Mouse (Mus musculus): Measurements from ENCODE around the gene Git2. TPM values are rescaled to one million over a fixed set of nuclear protein-coding genes. Genes with fewer than 3 reads are reported as not detected.

Git2 gene
- total RNA-seq, 1 experiment from 2014 or later, result 120 TPM

GRCm38 (mm10) chr5:114773780-114774179, 1.5 kb downstream of the Git2 start:
- no peak for ATAC-seq (replicated peaks in 1 of 2; ENCODE audit: insufficient read depth in 1 of 2, low FRiP score in 2 of 2, low TSS enrichment in 1 of 2, low read depth in 1 of 2, poor library complexity in 2 of 2, severe bottlenecking in 2 of 2)

- peak; percentile 66 to 67 for ATAC-seq (replicated peaks in 1 of 2; ENCODE audit: insufficient read depth in 1 of 2, low FRiP score in 2 of 2, low TSS enrichment in 1 of 2, low read depth in 1 of 2, poor library complexity in 2 of 2, severe bottlenecking in 2 of 2)
These were observed 2.1 kb downstream of the Git2 start for GRCm38 (mm10) chr5:114773211-114773710.

GRCm38 (mm10) chr5:114772456-114773203, 2.7 kb downstream of the Git2 start:
- no peak for ATAC-seq (replicated peaks in 1 of 2; ENCODE audit: insufficient read depth in 1 of 2, low FRiP score in 2 of 2, low TSS enrichment in 1 of 2, low read depth in 1 of 2, poor library complexity in 2 of 2, severe bottlenecking in 2 of 2)

GRCm38 (mm10) chr5:114771796-114772195, 3.5 kb downstream of the Git2 start:
- ATAC-seq (replicated peaks in 1 of 2; ENCODE audit: insufficient read depth in 1 of 2, low FRiP score in 2 of 2, low TSS enrichment in 1 of 2, low read depth in 1 of 2, poor library complexity in 2 of 2, severe bottlenecking in 2 of 2), result no peak

DNA sequence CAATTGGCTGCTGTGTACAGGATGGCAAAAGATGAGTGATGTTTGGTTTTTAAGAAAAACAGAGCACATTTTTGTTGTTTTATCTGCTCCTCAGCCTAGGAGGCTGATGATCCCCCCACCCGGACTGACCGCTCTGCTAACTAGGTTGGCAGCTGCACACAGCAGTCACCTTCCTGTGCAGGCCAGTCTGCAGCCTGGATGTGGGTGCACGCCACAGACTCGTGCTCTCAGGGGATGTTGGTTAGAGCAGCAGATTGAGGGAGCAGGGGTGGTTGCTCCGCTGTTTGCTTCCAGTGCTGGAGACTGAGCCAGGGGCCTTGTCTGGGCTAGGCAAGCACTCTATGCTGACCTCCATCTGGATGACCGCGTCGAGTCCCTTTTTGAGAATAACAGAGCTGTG, 5.5 kb downstream of the Git2 start:
- peak in 1 of 2 experiments; percentile 12; a peak in 1 of 4 replicates for ATAC-seq (replicated peaks in 1 of 2; ENCODE audit: insufficient read depth in 1 of 2, low FRiP score in 2 of 2, low TSS enrichment in 1 of 2, low read depth in 1 of 2, poor library complexity in 2 of 2, severe bottlenecking in 2 of 2)

GRCm38 (mm10) chr5:114767185-114767584, 8.1 kb downstream of the Git2 start:
- ATAC-seq (replicated peaks in 1 of 2; ENCODE audit: insufficient read depth in 1 of 2, low FRiP score in 2 of 2, low TSS enrichment in 1 of 2, low read depth in 1 of 2, poor library complexity in 2 of 2, severe bottlenecking in 2 of 2), result no peak

DNA sequence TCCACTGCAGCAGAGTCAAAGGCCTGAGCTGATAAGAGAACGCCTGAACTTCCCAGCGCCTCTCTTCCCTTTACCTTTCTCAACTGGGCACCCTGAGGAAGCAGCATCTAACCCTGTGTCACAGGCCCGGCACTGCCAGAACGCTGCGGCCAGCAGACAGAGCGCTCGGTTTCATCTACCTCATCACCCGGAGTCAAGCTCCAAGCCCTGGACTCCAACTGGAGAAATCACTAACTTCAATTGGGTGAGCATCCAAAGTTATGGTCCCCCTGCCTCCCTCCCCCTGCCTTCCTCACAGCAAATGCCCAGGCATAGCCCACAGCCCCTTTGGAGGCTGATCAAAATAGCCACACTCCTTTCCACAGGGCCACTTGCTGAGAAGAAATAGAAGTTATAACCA, 8.6 kb downstream of the Git2 start:
- no peak for ATAC-seq (replicated peaks in 1 of 2; ENCODE audit: insufficient read depth in 1 of 2, low FRiP score in 2 of 2, low TSS enrichment in 1 of 2, low read depth in 1 of 2, poor library complexity in 2 of 2, severe bottlenecking in 2 of 2)

GRCm38 (mm10) chr5:114764812-114765735, 10.2 kb downstream of the Git2 start:
- no peak for ATAC-seq (replicated peaks in 1 of 2; ENCODE audit: insufficient read depth in 1 of 2, low FRiP score in 2 of 2, low TSS enrichment in 1 of 2, low read depth in 1 of 2, poor library complexity in 2 of 2, severe bottlenecking in 2 of 2)

- ATAC-seq (replicated peaks in 1 of 2; ENCODE audit: insufficient read depth in 1 of 2, low FRiP score in 2 of 2, low TSS enrichment in 1 of 2, low read depth in 1 of 2, poor library complexity in 2 of 2, severe bottlenecking in 2 of 2), result no peak
These were observed 13.3 kb downstream of the Git2 start for GRCm38 (mm10) chr5:114761980-114762379.

DNA sequence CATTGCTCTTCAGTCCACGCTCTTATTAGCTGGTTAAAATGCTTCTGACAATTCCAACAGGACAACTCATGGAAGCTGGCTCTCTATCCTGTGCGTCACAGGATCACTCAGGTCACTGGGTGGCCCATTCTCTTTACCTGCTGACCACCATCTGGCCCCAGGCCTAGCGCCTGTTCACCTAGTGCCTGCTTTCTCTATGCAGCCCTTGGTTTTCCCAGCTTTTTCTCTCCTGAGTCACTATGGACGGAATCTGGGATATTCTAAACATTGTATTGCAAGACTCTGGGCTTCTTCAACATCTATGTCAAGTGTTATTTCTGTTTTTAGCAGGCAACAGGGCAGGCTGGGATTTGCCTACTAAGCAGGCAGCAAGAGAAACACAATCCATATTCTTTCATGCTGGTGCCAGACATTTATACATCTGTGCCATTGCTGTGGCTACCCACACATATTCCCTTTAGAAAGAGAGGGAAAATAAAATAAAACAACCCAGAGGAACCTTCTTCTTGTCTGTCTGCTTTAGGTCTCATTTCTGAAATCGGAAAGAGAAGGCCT, 15.7 kb downstream of the Git2 start:
- no peak for ATAC-seq (replicated peaks in 1 of 2; ENCODE audit: insufficient read depth in 1 of 2, low FRiP score in 2 of 2, low TSS enrichment in 1 of 2, low read depth in 1 of 2, poor library complexity in 2 of 2, severe bottlenecking in 2 of 2)

- no peak for ATAC-seq (replicated peaks in 1 of 2; ENCODE audit: insufficient read depth in 1 of 2, low FRiP score in 2 of 2, low TSS enrichment in 1 of 2, low read depth in 1 of 2, poor library complexity in 2 of 2, severe bottlenecking in 2 of 2)
These were observed 21.9 kb downstream of the Git2 start for GRCm38 (mm10) chr5:114753384-114753783.

GRCm38 (mm10) chr5:114752397-114752796, 22.9 kb downstream of the Git2 start:
- ATAC-seq (replicated peaks in 1 of 2; ENCODE audit: insufficient read depth in 1 of 2, low FRiP score in 2 of 2, low TSS enrichment in 1 of 2, low read depth in 1 of 2, poor library complexity in 2 of 2, severe bottlenecking in 2 of 2), result no peak

DNA sequence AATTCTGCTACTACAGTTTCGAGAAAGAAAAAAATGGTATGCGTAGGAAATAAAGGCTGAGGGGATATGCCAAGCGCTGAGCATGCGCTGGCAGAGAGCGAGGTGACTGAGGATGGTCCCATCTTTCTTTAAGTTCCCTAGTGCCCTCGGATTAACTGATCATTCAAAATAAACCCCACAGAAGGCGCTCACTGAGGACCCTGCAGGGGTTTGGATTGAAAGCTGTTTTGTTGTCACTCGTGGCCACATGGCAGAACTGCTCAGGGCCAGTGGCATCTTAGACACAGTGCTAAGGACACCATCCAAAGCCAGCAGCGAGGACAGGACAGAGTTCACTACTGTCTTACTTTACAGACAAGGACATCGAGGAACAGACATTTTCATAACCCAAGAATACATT, 25.0 kb downstream of the Git2 start:
- no peak for ATAC-seq (replicated peaks in 1 of 2; ENCODE audit: insufficient read depth in 1 of 2, low FRiP score in 2 of 2, low TSS enrichment in 1 of 2, low read depth in 1 of 2, poor library complexity in 2 of 2, severe bottlenecking in 2 of 2)

GRCm38 (mm10) chr5:114747521-114747920, 27.8 kb downstream of the Git2 start:
- no peak for ATAC-seq (replicated peaks in 1 of 2; ENCODE audit: insufficient read depth in 1 of 2, low FRiP score in 2 of 2, low TSS enrichment in 1 of 2, low read depth in 1 of 2, poor library complexity in 2 of 2, severe bottlenecking in 2 of 2)

DNA sequence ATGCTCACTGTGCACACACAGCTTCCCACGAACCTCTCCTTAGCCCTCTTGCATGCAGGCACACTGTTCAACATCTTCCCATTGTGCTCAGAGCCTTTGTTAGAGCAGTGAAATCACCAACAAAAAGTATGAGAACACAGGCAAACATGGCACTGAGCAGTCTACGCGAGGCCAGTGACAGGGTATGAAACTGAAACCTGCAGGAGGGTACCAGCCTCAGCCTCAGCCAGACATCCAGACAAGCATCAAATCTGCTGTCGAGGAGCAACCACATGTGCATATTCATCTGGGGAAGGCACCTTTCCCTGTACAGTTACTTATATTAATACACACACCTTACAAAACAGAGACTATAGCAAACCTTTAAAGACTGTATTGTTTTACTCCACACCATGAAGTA, 28.4 kb downstream of the Git2 start:
- no peak for ATAC-seq (replicated peaks in 1 of 2; ENCODE audit: insufficient read depth in 1 of 2, low FRiP score in 2 of 2, low TSS enrichment in 1 of 2, low read depth in 1 of 2, poor library complexity in 2 of 2, severe bottlenecking in 2 of 2)

GRCm38 (mm10) chr5:114745581-114745980, 29.7 kb downstream of the Git2 start:
- ATAC-seq (replicated peaks in 1 of 2; ENCODE audit: insufficient read depth in 1 of 2, low FRiP score in 2 of 2, low TSS enrichment in 1 of 2, low read depth in 1 of 2, poor library complexity in 2 of 2, severe bottlenecking in 2 of 2), result peak; percentile 63 to 68; a peak in 1 of 4 replicates

GRCm38 (mm10) chr5:114743697-114744090, 31.6 kb downstream of the Git2 start:
- no peak for ATAC-seq (replicated peaks in 1 of 2; ENCODE audit: insufficient read depth in 1 of 2, low FRiP score in 2 of 2, low TSS enrichment in 1 of 2, low read depth in 1 of 2, poor library complexity in 2 of 2, severe bottlenecking in 2 of 2)
